Mouse (Mus musculus) R1 (cell line): ENCODE results near the gene Zdhhc21.

Experiments used
- DNase-seq: peaks from one replicate; pipeline ENCODE4 v3.0.0-alpha.2; 2018; ENCODE audit warnings: low read depth, low spot score

Gene Zdhhc21

DNA sequence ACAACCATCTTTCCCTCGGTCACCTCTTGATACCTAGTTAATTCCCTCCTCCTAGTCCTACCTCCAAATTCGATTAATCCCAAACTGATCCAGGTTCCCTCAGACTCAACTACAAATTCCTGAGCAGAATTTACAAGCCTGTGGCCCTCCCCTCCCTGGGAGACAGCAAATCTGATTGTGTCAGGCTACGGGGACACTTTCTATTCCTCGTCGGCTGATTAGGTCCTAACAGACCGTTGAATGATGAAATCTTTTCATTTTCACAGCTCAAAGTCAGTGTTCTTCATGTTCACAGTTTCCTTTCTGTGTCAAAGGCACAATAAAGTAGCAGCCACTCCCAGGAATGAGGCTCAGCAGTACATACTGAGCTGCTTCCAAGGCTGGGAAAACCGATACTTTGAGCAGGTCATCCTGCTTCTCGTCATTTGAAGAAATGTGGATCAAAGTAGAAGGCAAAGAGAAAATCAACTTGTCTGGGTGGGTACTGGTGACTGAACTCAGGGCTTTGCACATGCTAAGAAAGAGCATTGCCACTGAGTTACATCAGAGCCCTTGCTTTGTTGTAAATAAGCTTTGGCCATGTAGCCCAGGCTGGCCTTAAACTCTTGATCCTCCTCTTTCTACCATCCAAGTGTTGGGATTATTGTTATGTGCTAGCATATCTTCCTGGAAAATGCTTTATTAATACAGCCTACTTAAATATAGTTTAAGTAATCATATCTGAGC, 5.4 kb upstream of the Zdhhc21 start:
- no peak for DNase-seq

DNA sequence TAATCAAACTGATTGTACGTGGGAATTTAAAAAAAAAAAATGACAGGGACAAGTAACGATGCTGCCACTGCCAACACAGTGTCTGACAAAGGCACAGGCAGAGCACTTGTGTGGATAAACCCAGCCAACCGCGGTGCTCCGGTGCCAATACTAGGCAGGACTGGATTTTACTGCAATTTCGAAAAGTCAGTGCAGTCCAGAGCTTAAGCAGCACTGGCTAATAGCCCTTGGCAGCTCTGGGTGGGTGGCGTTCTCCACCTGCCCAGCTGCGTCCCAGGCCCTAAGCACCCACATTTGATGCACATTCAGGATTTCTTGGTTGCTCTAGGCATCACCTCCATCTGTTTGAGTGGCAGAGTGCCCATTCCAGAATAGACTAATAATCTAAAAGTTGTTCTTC, 3.6 kb upstream of the Zdhhc21 start:
- no peak for DNase-seq

DNA sequence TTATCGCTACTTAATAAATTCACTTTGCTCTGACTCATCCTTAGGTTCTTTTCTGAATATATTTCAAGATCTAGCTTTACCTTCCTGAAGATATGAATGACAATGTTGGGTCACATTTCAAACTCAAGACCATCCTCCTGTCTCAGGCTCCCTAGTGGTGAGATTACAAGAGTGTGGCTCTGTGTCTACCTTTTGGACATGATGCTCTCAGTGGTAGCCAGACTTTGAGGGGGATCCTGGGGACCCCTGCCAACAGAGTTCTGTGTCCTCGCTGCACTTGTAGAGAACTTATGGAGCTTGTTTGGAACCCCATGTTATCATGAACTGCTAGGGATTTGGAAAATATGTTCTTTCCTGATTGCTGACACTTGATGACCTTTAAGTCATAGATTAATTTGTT, 1.7 kb upstream of the Zdhhc21 start:
- no peak for DNase-seq

DNA sequence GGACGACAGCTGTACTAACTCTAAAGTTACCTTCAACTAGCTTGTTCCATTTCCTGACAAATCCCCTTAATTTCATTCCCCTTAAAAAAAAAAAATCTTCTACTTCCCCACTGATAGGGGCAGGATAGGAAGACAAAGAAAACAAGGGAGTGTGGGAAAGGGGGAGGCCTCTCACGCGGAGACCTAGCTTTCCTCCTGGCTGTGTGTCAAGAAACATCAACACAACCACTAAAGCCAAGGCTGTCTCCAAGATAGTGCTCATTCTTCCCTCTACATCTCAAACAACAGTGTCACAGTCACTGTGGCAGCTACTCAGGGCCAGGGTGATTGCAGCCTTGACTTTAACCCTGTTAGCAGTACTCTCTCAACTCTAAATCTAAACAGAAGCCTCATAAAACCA, 808 bp upstream of the Zdhhc21 start:
- DNase-seq, result no peak

DNA sequence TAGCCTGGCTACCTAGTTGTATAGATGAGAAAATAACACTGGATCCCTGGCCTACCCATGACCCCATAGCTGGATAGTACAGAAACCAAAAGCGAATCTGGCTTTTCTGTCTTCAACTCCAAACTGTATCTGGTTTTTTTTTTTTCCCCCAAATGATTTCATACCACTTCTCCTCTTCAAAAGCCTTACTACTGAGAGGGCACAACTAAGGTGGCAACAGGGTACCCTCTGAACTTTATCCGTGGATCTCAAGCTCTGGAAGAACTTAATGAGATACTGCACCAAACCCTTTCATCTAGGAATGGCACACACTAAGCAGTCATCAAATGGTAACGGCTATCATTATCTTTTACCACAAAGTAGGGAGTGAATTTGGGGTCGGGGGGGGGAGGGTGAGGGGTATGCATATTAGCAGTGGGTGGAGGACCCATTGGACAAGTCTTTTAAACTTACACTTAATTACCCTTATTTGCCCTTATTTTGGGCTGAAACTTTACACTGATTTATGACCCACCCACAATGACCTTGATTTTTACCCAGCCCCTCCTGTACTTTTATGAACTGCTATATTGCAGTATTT, 1.2 kb downstream of the Zdhhc21 start:
- no peak for DNase-seq

DNA sequence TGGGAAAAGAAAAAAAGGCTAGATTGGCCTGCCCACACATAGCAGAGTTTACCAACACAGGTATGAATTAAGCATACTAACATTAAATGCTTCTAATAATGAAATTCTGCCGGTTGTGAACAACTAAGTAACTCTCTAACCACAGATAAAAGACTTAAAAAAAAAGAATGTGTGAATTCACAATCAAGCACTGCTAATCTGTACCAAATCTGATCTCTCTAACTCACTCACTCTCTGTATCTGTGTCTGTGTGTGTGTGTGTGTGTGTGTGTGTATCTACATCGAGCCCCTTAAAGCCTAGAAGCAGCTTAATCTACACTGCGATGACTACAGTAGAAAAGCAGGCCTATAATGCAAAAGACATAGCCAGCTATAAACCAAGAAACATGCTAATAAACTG, 2.8 kb downstream of the Zdhhc21 start:
- no peak for DNase-seq

DNA sequence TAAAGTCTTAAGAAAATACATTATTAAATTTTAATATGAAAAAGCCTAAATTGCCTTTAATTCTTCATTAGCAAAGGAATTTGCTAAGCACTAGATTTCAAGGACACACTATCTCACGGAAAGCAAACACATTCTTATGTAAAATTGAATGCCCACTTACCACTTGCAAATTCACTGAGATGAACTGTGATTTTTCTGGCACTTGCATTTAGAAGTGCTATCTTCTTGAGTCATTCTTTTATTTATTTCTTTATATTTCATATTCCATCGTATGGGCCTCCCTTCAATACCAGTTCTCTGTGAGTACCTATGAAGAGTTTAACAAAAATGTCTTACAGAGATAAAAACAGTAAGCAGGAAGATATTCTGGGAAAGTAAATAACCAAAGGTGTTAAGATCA, 5.9 kb downstream of the Zdhhc21 start:
- DNase-seq, result no peak

DNA sequence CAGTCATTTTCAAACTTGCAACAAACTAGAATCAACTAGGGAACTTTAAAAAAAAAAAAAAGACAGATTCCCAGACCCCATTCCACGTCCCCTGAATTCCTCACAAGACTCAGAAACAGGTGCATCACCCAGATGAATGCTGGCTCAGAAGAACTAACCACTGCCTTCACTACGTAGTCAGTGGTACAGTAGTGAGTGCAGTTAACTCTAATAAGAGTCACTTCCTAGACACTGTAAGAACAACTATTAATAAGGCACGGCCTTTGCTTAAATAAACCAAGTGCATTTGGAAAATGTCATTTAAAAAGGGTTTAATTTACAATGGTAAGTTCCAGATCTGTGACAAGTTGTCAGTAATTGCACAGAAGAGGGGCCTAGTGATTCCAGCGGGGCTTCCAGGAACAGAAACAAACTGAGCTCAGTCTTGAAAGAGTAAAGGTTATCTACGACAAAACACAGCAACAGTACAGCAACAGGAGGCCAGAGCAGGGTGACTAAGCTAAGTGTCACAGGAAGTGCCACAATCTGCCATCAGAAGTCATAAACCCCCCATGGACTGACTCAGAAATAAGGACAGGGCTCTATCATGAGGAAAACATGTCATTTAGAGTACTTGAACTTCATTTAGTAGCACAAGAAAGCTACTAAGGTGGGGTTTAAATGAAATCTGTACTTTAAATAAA, 11.1 kb downstream of the Zdhhc21 start:
- DNase-seq, result no peak

DNA sequence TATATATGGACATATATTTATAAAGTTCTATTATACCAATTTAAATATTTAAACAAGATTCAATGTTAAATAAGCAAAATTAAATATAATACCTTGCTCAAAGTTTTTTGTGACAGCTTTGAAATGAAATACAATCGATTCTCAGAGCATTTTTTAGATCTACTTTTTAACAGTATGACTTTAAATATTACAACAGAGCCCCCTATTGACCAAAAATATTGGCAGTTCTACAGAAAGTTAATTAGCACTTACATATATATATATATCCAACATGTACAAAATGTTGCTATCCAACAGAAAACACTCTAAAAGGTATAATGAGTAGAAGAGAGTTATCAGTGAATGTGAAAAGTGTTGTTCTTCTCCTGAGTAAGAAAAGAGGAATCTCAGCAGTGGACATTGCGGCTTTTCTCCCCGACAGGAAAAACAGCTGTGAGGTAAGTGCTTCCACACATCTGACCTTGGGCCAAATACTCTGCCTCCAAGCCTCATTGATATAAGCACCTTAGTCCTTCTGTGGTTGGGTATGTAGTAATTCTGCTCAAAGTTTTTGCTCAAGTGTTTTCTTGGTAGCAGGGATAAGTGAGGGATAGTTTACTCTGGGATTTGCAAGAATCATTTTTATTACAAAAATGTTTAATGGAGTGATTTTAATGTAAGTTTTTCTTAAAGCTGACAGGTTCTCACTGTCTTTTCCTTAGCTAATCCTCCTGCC, 22.1 kb downstream of the Zdhhc21 start:
- DNase-seq, result no peak

DNA sequence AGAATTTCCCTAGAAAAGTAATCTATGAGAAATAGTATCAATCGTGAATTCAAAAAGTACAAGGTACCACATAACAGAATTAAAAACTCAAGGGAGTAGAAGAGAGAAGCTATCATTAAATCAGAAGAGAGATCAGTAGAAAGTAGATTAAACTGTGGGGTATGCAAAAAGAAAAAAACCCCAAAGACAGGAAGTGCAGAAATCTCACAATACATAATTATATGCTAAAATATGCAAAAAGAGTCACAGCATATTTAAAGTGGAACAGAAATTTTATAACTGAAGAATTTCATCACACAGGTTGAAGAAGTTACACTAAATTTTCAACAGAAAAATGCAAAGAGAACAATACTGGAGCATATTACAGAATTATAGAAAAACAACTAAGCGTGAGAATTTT, 28.6 kb downstream of the Zdhhc21 start:
- no peak for DNase-seq

DNA sequence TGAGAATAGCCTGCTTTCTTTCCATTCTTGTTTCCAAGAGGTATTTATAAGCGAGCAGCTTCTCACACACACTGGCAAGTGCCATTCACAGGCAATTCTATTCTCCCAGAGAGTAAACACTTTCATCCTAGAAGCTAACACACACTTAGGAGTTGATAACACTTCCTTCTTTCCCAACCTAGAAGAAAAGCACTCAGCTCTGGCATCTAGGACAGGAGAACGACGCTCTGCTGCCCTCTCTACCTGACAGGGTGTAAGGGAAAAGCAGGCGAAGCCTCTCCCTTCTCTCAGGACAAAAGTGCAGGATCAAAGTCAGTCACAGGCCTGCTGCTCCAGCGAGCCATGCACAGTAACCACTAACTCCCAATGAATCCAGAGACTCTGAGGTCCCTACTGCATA, 30.3 kb downstream of the Zdhhc21 start:
- DNase-seq, result no peak

DNA sequence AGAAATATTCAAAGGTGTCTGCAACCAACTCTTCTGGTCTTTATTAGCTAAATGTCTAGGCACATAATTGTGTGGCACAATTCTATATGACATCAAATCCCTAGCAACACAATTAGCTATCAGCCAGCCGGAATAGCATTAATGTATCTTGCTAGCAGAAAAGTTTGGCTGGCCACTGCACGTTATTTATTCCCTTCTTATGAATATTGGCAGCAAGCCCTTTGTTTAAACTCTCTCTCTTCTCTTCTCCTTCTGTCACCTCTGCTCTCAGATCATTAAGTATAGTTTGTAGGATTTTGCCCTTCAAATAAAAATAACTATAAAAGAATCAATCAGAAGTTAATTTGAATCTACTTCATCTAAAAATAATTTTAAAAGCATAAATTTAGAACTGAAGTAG, 32.8 kb downstream of the Zdhhc21 start:
- no peak for DNase-seq

DNA sequence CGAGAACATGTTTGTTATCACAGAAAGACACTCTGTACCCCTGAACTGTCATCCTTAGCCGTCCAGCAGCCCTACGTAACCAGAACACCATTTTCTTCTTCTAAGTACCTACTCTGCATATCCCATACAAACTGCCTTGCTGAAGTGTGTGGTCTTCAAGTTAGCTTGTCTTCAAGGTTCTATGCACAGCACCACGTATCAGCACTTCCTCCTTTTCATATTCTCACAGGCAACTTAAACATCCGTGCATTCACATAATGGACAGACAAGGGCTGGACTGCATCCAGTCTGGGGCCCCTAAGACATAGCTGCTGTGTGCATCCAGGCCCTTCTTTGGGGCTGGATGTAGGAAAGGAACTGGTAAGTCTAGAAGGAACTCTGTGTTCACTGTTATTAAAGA, 41.9 kb downstream of the Zdhhc21 start:
- no peak for DNase-seq

DNA sequence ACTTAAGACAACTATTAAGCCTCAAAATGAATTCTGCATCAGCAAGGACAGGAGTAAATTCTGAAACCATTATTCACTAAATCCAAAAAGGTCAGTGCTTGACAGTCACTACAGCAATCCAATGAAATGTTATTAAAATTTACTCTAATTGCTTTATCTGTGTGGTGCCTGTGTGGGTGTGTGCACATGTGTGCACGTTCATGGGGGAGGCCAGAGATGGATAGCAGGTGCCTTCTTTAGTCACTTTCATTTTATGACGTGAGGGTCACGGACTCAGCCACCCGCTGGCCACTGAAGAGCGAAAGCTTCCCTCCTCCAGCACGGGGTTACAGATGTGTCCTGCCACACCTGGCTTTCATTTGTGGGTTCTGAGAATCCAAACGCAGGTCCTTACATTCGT, 43.4 kb downstream of the Zdhhc21 start:
- DNase-seq, result no peak

DNA sequence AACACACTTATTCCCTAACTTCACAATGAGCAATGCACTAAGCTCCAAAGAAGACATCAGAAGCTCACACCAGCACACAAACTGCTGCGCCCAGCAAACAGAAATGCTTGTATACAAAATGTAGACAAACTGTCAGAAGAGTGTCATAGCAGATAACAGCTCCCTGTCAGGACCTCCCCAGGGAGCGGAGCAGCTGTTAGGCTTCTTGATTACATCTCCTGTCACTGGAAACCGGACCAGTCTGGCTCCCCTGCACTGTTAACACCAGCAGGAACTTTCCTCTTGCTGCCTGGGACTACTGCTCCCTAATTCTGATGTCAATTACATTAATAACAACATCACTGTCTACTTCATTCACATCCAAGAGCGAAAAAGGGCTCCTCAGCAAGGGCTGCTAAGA, 44.5 kb downstream of the Zdhhc21 start:
- DNase-seq, result no peak

DNA sequence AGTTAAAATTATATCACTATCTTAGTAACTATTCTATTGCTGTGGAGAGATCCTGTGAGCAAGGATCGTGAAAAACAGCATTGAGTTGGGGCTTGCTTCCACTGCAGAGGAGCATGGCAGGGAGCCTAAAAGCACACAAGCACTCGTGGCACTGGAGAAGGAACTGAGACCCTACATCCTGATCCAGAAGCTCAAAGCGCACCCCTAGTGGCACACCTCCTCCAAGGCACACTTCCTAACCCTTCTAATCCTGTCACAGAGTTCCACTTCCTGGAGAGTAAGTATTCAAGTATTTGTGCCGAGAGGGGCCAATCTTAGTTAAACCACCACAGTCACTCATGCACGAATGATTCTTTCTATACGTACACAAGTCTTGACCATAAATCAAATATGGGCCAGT, 46.4 kb downstream of the Zdhhc21 start:
- peak; percentile 64 for DNase-seq

DNA sequence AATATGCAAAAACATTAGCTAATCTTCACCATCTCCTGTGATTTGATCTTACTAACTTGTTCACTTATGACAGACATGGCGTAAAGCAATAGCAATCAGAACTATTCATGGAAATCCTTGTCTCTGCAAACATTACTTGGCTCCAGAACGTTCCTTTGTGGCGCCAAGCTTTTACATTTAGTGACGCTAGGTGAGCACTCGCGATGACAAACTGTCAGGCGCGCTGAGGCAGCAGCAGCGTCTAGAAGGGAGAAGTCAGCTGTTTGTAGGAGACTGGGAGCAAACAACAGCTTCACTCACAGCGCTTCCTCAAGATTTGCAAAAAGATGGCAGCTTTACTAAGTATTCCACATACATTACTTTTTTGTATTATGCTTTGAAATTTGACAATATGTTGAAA, 51.9 kb downstream of the Zdhhc21 start:
- no peak for DNase-seq

DNA sequence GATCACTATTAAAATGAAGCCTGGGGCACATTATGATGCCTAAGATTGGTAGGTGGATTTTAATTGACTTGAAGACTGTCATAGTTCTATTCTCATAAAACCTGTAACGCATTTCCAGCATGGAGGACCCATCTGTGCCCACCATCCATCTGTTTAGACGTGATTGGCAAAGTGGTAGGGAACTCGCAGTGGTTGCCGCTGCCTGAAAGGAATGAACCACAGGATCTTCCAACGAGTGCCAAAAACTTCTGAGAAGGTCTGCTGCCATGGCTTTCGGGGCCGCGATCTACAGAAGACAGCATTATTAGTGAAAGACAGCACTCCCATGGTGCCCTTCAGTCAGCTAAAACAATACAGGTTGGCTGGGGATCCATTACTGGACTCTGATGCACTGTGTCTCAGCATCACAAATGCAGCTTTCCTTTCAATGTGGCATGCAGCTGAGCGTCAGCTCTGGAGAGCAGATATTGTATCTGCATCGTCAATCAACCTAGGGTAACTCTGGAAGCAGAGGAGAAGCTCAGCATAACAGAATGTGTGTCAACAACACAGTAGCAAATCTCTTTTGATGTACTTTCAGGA, 53.5 kb downstream of the Zdhhc21 start:
- DNase-seq, result no peak

DNA sequence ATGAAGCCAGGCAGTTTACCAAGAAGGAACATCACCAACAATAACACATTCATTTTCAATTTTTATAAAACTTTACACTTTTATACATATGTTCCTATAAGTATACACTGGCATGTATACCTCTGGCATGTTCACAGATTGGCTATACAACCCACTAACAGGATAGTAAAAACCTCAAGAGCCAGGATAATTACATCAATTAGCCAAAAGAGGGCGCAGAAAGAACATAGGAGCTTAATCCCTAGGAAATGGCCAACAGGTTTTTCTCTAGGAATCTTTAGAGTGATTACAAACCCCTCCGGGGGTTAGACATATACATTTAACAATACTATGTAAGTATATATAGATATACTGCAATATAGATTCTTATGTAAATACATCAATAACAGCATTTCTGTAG, 55.7 kb downstream of the Zdhhc21 start:
- DNase-seq, result peak; percentile 58

DNA sequence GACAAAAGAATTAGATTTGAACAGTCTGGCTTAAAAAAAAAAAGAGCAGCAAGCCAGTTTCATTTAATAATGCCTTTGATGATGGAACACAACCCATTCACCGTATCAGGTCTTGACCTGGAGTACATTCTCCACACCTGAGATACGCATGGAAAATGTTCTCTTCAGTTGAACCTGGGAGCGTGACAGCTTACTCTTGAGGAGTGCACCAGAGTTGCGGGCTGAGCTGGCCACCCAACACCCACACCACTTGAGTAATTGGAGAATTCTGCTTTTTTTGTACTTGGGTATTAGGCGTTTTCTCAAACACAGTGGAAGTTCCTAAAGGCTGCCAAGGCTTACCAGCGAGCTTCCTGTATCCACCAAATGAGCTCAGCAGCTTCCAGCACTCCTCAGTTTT, 66.2 kb downstream of the Zdhhc21 start:
- no peak for DNase-seq

DNA sequence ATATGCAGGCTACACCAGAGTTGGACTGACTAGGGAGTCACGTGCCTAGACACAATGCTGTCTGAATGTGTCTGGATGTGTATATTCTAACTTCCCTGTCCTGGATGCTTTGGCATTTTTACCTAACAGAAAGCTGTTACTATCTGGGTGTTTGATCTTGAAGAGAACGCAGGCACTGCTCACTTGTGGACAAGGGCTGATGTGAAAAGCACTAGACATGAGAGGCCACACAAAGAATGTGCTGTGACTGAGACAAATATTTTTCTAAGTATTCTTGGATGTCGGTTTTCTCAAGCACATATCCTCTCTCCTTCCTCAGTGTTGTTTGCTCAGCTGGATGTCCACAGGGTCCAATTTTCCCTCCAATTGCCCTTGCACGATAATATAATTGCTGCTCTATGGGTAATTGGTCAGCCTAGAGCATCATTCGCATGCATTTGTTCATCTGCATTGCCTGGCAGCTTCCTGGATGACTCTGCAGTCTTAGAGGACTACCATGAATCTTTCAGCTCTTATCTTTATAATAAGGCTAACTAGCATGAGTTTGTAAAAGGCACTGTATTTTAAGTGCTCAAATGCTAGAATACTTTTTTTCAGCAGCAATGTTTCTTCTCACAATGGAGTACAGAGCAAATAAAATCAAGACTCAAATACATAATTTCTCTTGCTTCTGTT, 66.7 kb downstream of the Zdhhc21 start:
- no peak for DNase-seq
